Mouse (Mus musculus): ENCODE measurements around the gene Olfr823. TPM values are rescaled to one million over a fixed set of nuclear protein-coding genes. Genes with fewer than 3 reads are reported as not detected.

Gene Olfr823
- not detected for polyA plus RNA-seq (2017; shearing (Covaris generic))

GRCm38 (mm10) chr10:130115283-130115682 lies at the start of gene Olfr823:
TSS of gene Olfr823 (minus strand) at chr10:130115383.

GRCm38 (mm10) chr10:130129900-130130299 lies 14.7 kb upstream of the Olfr823 start, which contains the start of gene Olfr824:
TSS of gene Olfr824 (minus strand) at chr10:130130000.

GRCm38 (mm10) chr10:130070910-130071309 lies 44.3 kb downstream of the Olfr823 start, which contains the start of gene Olfr822:
TSS of gene Olfr822 (plus strand) at chr10:130071210.

Other genes starting within 250 kb of the Olfr823 start
- under 1 TPM in 1 of 2 experiments, not detected in 1; 0.04 TPM for gene Olfr814, start 235.5 kb downstream of the Olfr823 start, polyA plus RNA-seq (2017; shearing (Covaris generic))
- under 1 TPM in 1 of 2 experiments, not detected in 1; 0.27 TPM for gene Olfr815, start 209.5 kb downstream of the Olfr823 start, polyA plus RNA-seq (2017; shearing (Covaris generic))
- gene Olfr816, start 199.8 kb downstream of the Olfr823 start, polyA plus RNA-seq (2017; shearing (Covaris generic)) = under 1 TPM in 1 of 2 experiments, not detected in 1; 0.28 TPM
- not detected for gene Olfr818, start 166.3 kb downstream of the Olfr823 start, polyA plus RNA-seq (2017; shearing (Covaris generic))
- gene Olfr819, start 148.1 kb downstream of the Olfr823 start, polyA plus RNA-seq (2017; shearing (Covaris generic)) = not detected
- under 1 TPM in 1 of 2 experiments, not detected in 1; 0.17 TPM for gene Olfr247, start 139.2 kb downstream of the Olfr823 start, polyA plus RNA-seq (2017; shearing (Covaris generic))
- under 1 TPM in 1 of 2 experiments, not detected in 1; 0.23 TPM for gene Gm10310, start 130.3 kb downstream of the Olfr823 start, polyA plus RNA-seq (2017; shearing (Covaris generic))
- gene Olfr820, start 102.8 kb downstream of the Olfr823 start, polyA plus RNA-seq (2017; shearing (Covaris generic)) = not detected
- gene Olfr821, start 85.0 kb downstream of the Olfr823 start, polyA plus RNA-seq (2017; shearing (Covaris generic)) = not detected
- gene Olfr822, start 44.2 kb downstream of the Olfr823 start, polyA plus RNA-seq (2017; shearing (Covaris generic)) = under 1 TPM; 0.07 to 0.20 TPM
- not detected for gene Olfr824, start 14.6 kb upstream of the Olfr823 start, polyA plus RNA-seq (2017; shearing (Covaris generic))
- gene Olfr825, start 51.4 kb upstream of the Olfr823 start, polyA plus RNA-seq (2017; shearing (Covaris generic)) = under 1 TPM in 1 of 2 experiments, not detected in 1; 0.23 TPM
- gene Olfr826, start 68.8 kb upstream of the Olfr823 start, polyA plus RNA-seq (2017; shearing (Covaris generic)) = under 1 TPM in 1 of 2 experiments, not detected in 1; 0.42 TPM
- not detected for gene Olfr827, start 99.0 kb upstream of the Olfr823 start, polyA plus RNA-seq (2017; shearing (Covaris generic))
- gene Neurod4, start 164.9 kb upstream of the Olfr823 start, polyA plus RNA-seq (2017; shearing (Covaris generic)) = not detected
- gene Tespa1, start 207.5 kb upstream of the Olfr823 start, polyA plus RNA-seq (2017; shearing (Covaris generic)) = 100 to 1,000 TPM; 125 to 232 TPM

Measured in activated CD4-positive, CD25-positive, alpha-beta regulatory T cell (primary cell).